Mouse (Mus musculus) regulatory T cell (primary cell): ENCODE data around the gene Nagk.
"Not testable (repeated sequence)": the region's sequence is repeated elsewhere in the genome, so short reads cannot be mapped to it uniquely, and the experiment has no call there.

ENCODE experiments used
- in situ Hi-C: fragments of 300-600 bp; cut with MboI, MseI; formaldehyde crosslinking; loops from one replicate; pipeline ENCODE4 v1.15.1; 2025; ENCODE audit warnings: high pct_unique_total_duplicates

The Nagk gene

DNA sequence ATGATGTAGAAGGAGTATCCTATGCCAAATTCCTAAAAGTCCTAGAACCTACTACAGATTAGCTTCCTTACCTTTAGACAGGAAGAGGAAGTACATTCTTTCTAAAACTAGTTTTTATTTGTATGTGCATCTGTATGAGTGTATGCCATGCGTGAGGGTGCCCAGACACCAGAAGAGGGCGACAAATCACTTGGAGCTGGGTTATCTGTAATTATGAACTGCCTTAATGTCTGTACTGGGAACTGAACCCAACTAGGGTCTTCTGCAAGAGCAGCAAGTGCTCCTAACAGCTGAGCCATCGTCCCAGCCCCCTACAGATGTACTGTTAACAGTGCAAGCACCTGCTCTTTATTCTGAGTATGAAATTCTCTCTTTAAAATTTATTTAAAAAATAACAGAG is 21.0 kb downstream of the Nagk start:
- in situ Hi-C loops, result no loop called here

DNA sequence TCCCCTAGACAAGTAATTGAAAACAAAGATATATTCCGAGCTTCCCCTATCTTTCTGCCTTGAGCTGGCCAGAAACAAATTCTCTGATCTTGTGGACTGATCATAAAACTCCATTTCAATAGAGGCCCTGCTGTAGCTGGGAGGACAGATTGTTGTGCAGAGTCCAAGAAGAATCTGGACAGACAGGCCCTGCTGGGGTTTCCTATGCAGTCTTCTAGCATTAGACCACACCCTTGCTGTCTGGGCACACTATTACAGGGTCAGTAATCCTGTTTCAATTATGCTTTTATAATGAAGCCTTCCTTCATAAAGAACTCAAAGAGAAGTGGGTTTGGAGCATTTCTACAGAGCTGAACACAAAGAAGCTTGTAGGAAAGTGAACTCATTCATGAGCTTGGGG is 24.2 kb downstream of the Nagk start:
- in situ Hi-C loops, result no loop called here

DNA sequence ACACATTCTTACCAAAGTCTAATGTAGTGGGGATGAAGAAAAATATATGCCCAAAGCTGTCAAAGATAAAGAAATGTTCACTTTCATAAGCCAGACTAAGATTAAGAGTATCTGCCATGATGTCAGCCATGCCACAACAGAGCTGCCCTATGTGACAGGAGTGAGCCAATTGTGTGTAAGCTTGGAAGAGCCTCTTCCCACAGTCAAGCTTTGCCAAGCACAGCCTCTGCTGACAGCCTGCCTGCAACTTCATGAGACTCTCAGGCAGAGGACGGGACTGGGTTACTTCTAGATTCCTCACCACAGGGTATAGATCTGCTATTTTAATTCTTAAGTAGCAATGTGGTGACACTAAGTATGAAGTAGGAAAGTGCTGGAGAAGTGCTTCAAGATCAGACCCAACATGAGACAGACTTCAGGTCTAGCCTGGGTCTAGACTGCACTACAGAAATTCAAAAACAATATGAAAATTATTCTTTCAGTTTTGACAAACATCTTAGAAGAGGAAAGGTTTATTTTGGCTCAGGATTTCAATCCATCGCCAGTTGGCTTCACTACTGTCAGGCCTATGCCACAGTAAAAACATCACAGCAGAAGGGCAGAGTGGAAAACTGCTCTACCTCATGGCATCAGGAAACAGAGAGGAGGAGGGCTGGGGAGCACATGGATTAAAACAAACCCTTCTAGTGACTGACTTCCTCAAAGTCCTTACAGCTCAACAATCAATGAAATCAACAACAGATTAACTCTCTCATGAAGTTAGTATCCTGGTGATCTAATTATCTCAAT is 26.1 kb downstream of the Nagk start:
- in situ Hi-C loops, result no loop called here

DNA sequence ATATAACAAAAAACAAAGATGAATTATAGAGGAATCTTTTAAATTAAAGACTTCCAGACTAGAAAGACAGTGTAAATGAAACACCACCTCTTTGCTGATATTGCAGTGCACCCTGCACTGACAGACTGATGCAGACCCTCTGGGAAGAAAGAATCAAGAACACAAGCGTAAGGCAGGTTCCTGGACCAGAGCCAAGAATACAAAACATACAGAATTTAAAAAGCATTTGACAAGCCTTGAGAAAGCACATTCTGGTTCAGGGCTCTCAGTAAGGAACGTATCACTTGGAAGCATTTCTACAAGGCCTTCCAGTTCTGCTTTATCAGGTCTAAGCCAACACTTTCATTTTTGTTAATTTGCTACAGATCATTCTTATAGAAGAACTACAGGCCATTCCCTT is 27.1 kb downstream of the Nagk start:
- in situ Hi-C loops, result no loop called here

DNA sequence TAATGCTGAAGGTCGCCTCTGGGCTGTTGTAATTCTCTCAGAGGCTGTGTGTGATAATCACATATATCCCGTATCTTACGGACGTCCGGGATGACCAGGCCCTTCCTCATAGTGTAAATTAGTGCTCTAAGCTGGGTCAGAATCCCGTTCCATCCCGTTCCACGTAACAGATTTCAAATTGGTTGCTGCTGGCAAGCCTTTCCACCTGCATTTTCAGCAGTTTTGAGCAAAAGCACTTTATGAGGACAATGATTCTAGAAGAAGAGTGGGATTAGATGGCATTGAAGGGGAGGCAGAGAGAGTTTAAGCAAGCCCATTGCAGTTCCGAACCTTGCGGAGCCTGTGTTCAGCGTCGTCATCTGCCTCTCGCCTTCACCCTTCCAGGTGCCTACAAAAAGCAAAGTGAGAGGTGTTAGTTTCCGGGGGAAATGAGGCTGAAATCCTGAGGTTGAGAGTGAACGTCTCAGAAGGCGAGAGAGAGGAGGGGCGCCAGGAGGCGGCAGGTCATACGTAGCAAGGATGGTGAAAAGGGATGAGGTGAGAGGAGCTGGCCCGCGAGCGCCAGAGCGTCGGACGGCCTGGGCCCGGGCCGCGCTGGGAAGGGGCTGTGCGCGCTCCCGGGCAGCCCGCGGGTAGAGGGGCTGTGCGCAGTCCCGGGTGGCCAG is 36.3 kb downstream of the Nagk start:
- in situ Hi-C loops, result no loop called here

DNA sequence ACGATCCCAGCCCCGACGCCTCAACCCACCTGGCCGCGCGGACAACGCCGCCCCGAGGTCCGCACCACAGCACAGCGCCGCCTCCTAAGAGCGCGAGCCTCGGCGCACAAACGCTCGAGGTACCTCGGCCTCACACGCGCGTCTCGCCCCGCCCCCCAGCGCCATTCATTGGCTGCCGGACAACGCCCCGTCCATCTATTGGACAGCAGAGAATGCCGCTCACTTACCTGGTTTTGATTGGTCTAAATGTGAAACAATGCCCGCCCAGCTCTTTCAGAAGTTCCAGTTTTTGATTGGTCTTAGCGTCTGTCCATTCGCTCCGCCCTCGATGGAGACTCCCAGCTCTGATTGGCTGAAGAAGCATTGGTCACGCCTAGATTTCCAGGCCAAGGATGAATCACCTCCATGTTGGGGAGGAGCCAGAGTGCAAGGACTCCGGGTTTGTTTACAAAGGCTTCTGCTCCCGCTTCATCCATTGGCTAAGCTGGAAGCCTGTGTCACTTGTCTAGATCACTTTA is 36.9 kb downstream of the Nagk start, which contains the start of gene Paip2b:
Paip2b (minus strand) TSS at position 136 of the 518 bp plus-strand sequence.
- in situ Hi-C loops, result no loop called here

DNA sequence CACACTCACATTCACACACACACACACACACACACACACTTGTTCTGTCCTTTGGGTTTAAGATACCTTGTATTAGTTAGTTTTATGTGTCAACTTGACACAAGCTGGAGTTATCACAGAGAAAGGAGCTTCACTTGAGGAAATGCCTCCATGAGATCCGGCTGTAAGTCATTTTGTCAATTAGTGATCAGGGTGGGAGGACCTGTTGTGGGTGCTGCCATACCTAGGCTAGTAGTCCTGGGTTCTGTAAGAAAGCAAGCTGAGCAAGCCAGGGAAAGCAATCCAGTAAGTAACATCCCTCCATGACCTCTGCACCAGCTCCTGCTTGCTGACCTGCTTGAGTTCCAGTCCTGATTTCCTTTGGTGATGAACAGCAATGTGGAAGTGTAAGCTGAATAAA is 37.6 kb downstream of the Nagk start:
- in situ Hi-C loops, result not testable (repeated sequence)

DNA sequence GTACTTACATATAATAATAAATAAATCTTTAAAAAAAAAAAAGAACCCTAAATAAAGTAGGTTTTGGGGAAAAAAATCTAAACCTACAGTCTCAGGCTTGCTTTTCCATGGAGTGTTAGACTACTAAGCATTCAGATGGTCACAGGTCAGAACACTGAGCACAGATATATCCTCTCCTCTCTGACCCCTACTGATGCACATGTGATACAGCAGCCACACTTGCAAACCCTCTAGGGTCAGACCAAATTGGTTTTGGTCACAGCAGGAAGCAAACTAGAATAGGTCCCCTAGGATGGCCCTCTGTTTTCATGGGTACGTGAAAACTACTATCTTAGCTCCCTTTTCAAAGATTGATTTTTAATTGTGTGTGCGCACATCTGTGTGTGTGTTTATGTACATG is 42.0 kb downstream of the Nagk start:
- in situ Hi-C loops, result no loop called here

DNA sequence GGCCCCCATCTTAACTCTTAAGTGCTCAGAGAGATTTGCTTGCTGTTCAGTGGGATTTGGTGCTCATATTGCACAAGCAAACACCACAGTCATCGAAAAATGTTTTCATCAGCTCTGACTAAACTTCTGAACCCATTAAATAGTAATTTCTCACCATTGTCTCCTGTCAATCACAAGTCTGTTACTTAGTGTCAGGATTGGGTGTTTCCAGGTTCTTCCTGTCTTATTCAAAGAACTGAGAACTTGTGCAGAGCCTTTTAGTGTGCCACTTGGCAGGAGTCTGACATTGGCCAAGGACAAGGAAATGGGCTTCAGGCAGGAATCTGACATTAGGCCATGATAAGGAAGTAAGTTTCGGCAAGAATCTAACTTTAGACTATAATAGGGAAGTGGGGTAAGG is 43.3 kb downstream of the Nagk start:
- in situ Hi-C loops, result no loop called here

DNA sequence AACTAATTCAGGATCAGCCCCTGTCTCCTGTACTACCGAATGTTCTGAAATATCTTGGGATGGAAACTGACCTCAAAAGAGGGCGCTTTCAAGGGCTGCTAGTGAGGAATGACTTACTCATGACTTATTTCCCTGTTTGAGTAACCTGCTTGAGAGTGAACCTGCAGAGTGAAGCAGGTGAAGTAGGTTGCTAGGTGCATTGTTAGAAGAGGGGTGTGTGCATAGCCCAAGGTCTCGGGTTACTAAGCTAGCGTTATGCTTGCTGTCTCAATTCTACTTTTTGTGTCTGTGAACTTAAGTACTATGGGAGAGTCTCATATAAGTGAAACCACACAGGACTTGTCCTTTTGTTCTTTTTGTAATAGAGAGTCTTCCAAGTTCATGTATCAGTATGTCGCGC is 45.3 kb downstream of the Nagk start:
- in situ Hi-C loops, result no loop called here

DNA sequence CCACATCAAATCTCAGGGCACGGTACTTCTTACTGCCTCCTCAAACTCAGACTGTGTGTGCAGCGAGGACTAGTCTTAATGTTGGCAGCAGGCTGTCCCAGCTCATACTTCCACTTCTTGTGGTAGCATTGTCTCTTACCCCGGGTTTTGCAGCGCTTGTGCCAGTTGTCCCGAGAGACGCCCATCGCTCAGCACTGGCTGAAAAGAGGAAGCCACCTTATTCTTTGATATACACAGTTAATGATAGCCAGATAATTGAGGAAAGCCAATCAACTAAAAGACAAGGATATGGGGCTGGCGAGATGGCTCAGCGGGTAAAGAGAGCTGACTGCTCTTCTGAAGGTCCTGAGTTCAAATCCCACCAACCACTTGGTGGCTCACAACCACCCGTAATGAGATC is 50.1 kb downstream of the Nagk start:
- in situ Hi-C loops, result no loop called here

DNA sequence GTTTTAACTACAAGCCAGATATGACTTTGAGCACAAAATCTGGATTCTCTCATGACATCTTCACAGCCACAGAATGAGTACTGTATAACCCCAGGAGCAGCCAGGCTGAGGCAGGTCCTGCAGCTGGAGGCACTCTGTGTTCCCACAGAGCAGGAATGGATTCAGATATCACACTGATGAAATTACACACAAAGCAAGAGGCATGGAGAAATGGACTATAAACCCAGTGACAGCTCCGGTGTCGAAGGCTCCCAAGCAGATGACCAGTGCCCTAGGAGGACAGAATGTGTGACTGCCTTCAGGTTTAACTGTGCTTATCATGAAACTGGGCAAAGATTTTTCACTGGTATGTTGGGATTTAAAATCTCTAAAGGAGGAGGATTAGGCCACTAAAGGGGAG is 51.4 kb downstream of the Nagk start:
- in situ Hi-C loops, result no loop called here

DNA sequence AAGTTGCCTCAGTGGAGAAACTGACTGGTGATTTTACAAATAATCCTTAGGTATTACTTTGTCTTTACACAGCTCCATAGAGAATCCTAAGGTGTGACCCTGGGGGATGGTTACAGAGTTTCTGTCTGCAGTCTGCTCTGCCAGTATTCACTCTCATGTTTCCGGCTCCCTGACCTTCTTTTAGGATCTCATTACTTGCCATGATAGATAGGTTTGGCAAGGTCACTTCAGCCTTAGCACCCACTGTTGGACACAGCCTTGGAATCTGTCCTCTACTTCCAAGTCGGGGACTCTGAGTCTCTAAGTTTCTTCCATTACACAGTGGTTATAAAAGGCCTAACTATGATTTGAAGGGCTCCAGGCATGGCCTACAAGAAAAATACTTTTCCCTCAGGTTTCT is 54.7 kb downstream of the Nagk start:
- in situ Hi-C loops, result no loop called here
